Mouse (Mus musculus) G1E-ER4 (cell line): ENCODE results near the gene Fam13a. TPM values are rescaled to one million over a fixed set of nuclear protein-coding genes. Genes with fewer than 3 reads are reported as not detected.

Experiments used
- GATA1 ChIP-seq: IDR thresholded peaks from one replicate; pipeline ENCODE4 v1.8.0; 2012; ENCODE audit warnings: low read length, inconsistent platforms
- polyA plus RNA-seq: library from polyadenylated mRNA; stranded (reverse); fragments of >175 nt; gene quantifications from 2 replicates; pipeline ENCODE4 v1.2.3, GENCODE M21; 2012

The Fam13a gene
- polyA plus RNA-seq, 1 experiment, result not detected

GRCm38 (mm10) chr6:58962691-58963090 lies 61.7 kb downstream of the Fam13a start:
- no peak for TF ChIP-seq GATA1

GRCm38 (mm10) chr6:58960523-58960922 lies 63.8 kb downstream of the Fam13a start:
- TF ChIP-seq GATA1, result no peak

GRCm38 (mm10) chr6:58951128-58951992 lies 73.0 kb downstream of the Fam13a start:
- TF ChIP-seq GATA1, result no peak

GRCm38 (mm10) chr6:58950410-58950809 lies 73.9 kb downstream of the Fam13a start:
- no peak for TF ChIP-seq GATA1

- no peak for TF ChIP-seq GATA1
These were observed 77.5 kb downstream of the Fam13a start for GRCm38 (mm10) chr6:58946840-58947239.

- TF ChIP-seq GATA1, result no peak
These were observed 78.1 kb downstream of the Fam13a start for GRCm38 (mm10) chr6:58946246-58946645.

GRCm38 (mm10) chr6:58943958-58944357 lies 80.4 kb downstream of the Fam13a start:
- no peak for TF ChIP-seq GATA1

- TF ChIP-seq GATA1, result no peak
These were observed 82.1 kb downstream of the Fam13a start for GRCm38 (mm10) chr6:58942276-58942675.

- TF ChIP-seq GATA1, result no peak
These were observed 86.6 kb downstream of the Fam13a start for GRCm38 (mm10) chr6:58937726-58938125.

- no peak for TF ChIP-seq GATA1
These were observed 90.2 kb downstream of the Fam13a start for GRCm38 (mm10) chr6:58934144-58934543.

- no peak for TF ChIP-seq GATA1
These were observed 91.0 kb downstream of the Fam13a start for GRCm38 (mm10) chr6:58933189-58933913.

- TF ChIP-seq GATA1, result no peak
These were observed 91.7 kb downstream of the Fam13a start for GRCm38 (mm10) chr6:58932515-58933188.

- no peak for TF ChIP-seq GATA1
These were observed 93.2 kb downstream of the Fam13a start for GRCm38 (mm10) chr6:58931149-58931548.

- no peak for TF ChIP-seq GATA1
These were observed 94.4 kb downstream of the Fam13a start for GRCm38 (mm10) chr6:58929911-58930431.

GRCm38 (mm10) chr6:58927881-58928280 lies 96.5 kb downstream of the Fam13a start:
- TF ChIP-seq GATA1, result no peak

GRCm38 (mm10) chr6:58922511-58922910 lies 101.8 kb downstream of the Fam13a start:
- no peak for TF ChIP-seq GATA1

GRCm38 (mm10) chr6:58921623-58922022 lies 102.7 kb downstream of the Fam13a start:
- no peak for TF ChIP-seq GATA1
